Mouse (Mus musculus): ENCODE measurements at regions not wholly inside any gene's neighbourhood (a gene's known extent, or its start where the extent isn't known, plus 50 kb on each side); places are given as distances from the start of the nearest gene placed in this dataset.

GRCm38 (mm10) chr16:52601068-52601829, 147.4 kb upstream of the Alcam start:
- no peak for DNase-seq

- no peak for DNase-seq
These were observed 144.4 kb upstream of the Alcam start for GRCm38 (mm10) chr16:52598232-52598631.

GRCm38 (mm10) chr16:52597181-52597580, 143.3 kb upstream of the Alcam start:
- DNase-seq: no peak

GRCm38 (mm10) chr16:52588291-52588781, 134.5 kb upstream of the Alcam start:
- DNase-seq: no peak

GRCm38 (mm10) chr16:52569078-52569477, 115.2 kb upstream of the Alcam start:
- peak; percentile 1 for DNase-seq

- DNase-seq: no peak
These were observed 82.4 kb upstream of the Alcam start for GRCm38 (mm10) chr16:52536278-52536677.

- no peak for DNase-seq
These were observed 80.7 kb upstream of the Alcam start for GRCm38 (mm10) chr16:52534601-52535000.

- no peak for DNase-seq
These were observed 78.7 kb upstream of the Alcam start for GRCm38 (mm10) chr16:52532475-52533083.

- DNase-seq: no peak
These were observed 59.9 kb upstream of the Alcam start for GRCm38 (mm10) chr16:52513546-52514409.

- no peak for DNase-seq
These were observed 54.9 kb upstream of the Alcam start for GRCm38 (mm10) chr16:52508633-52509379.

Measured in cerebellum, adult 8-10 months (tissue).